Mouse (Mus musculus): ENCODE measurements around the gene Gfer.

The Gfer gene

GRCm38 (mm10) chr17:24696011-24696697 lies at the start of gene Gfer, which contains the start of gene Noxo1:
TSS of gene Gfer (minus strand) at chr17:24696156.
TSS of gene Noxo1 (plus strand) at chr17:24696234.
- peak; percentile 92 for DNase-seq

GRCm38 (mm10) chr17:24744381-24744780 lies 48.4 kb upstream of the Gfer start:
- no peak for DNase-seq

GRCm38 (mm10) chr17:24743896-24744295 lies 47.9 kb upstream of the Gfer start:
- no peak for DNase-seq

GRCm38 (mm10) chr17:24742307-24742706 lies 46.4 kb upstream of the Gfer start:
- DNase-seq: no peak

GRCm38 (mm10) chr17:24739926-24740325 lies 44.0 kb upstream of the Gfer start:
- no peak for DNase-seq

- DNase-seq: no peak
Observed at GRCm38 (mm10) chr17:24738238-24738637, 42.3 kb upstream of the Gfer start.

- no peak for DNase-seq
Observed at GRCm38 (mm10) chr17:24737135-24737810, 41.3 kb upstream of the Gfer start.

GRCm38 (mm10) chr17:24736330-24737051 lies 40.5 kb upstream of the Gfer start, which contains the start of gene Msrb1:
TSS of gene Msrb1 (plus strand) at chr17:24736642.
- DNase-seq: peak; percentile 94

- DNase-seq: no peak
Observed at GRCm38 (mm10) chr17:24735446-24735845, 39.5 kb upstream of the Gfer start.

- no peak for DNase-seq
Observed at GRCm38 (mm10) chr17:24734513-24734912, 38.6 kb upstream of the Gfer start.

GRCm38 (mm10) chr17:24733434-24734050 lies 37.6 kb upstream of the Gfer start:
- no peak for DNase-seq

- DNase-seq: no peak
Observed at GRCm38 (mm10) chr17:24732233-24732935, 36.4 kb upstream of the Gfer start.

- no peak for DNase-seq
Observed at GRCm38 (mm10) chr17:24730787-24731186, 34.8 kb upstream of the Gfer start.

GRCm38 (mm10) chr17:24729067-24729466 lies 33.1 kb upstream of the Gfer start:
- no peak for DNase-seq

GRCm38 (mm10) chr17:24728184-24728583 lies 32.2 kb upstream of the Gfer start:
- no peak for DNase-seq

- no peak for DNase-seq
Observed at GRCm38 (mm10) chr17:24727618-24728017, 31.7 kb upstream of the Gfer start, which contains the start of gene Rpl3l. TSS of gene Rpl3l (plus strand) at chr17:24727820.

GRCm38 (mm10) chr17:24725637-24726390 lies 29.9 kb upstream of the Gfer start:
- DNase-seq: no peak

- DNase-seq: peak; percentile 99
Observed at GRCm38 (mm10) chr17:24724184-24724583, 28.2 kb upstream of the Gfer start, which contains the start of gene Ndufb10. TSS of gene Ndufb10 (minus strand) at chr17:24724478.

GRCm38 (mm10) chr17:24723881-24724180 lies 27.9 kb upstream of the Gfer start:
- DNase-seq: no peak

- DNase-seq: no peak
Observed at GRCm38 (mm10) chr17:24723122-24723880, 27.3 kb upstream of the Gfer start.

Data from thymus, postnatal 4 days (tissue).